Mouse (Mus musculus): ENCODE results near the gene Crb1. TPM values are rescaled to one million over a fixed set of nuclear protein-coding genes. Genes with fewer than 3 reads are reported as not detected.

Gene Crb1
- polyA plus RNA-seq, 1 experiment from 2014 or later, result 0.23 TPM

DNA sequence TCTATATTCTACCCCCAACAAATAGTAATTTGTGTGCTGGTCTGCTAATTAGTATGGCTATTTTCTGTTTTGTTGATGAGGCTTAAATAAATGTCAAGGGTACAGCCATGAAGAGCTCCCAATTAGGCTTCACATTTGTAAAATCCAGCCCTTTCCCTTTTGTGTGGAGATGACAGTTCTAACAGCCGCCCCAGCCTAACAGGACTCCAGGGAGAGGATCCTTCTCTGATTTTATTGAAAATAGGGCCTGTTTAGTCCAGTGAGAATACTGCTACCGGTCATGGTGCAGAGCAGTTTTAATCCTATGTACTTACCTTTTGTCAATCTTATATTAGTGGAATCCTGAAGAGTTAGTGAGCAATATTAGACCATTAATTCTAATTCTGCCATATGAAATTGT is 223.9 kb downstream of the Crb1 start:
- 88% methylated on average over 2 of the region's 2 CpGs for WGBS
- no peak overlapping the region for H3K4me3 ChIP-seq (replicated peaks)
- 0 out of 2 replicates have a peak, but pooled peaks cover under 1% of the 10 kb centered on the region for H3K36me3 ChIP-seq
- H3K4me1 ChIP-seq, result no peaks in the 10 kb centered on the region
- no peak overlapping the region for H3K4me2 ChIP-seq
- H3K9me3 ChIP-seq (replicated peaks), result no peaks in the 10 kb centered on the region
- H3K27me3 ChIP-seq, result no peaks in the 10 kb centered on the region
- no peak overlapping the region for H3K27ac ChIP-seq
- H3K9ac ChIP-seq, result no peak overlapping the region
- ATAC-seq (replicated peaks; ENCODE audit: low FRiP score), result no peak

Other genes with a start within 250 kb of the Crb1 start
- 9.0 and 9.7 TPM in 2 replicates for gene Zbtb41, start 45.2 kb upstream of the Crb1 start, polyA plus RNA-seq (2015; fragmentation: Nextera tagmentation; extraction: Ambion mirVana)
- 15.8 and 16.7 TPM in 2 replicates for gene Aspm, start 77.7 kb upstream of the Crb1 start, polyA plus RNA-seq (2015; fragmentation: Nextera tagmentation; extraction: Ambion mirVana)
- 0.28 and 0.60 TPM in 2 replicates for gene F13b, start 124.6 kb upstream of the Crb1 start, polyA plus RNA-seq (2015; fragmentation: Nextera tagmentation; extraction: Ambion mirVana)
- not detected in 2 replicates for gene Cfhr1, start 183.2 kb upstream of the Crb1 start, polyA plus RNA-seq (2015; fragmentation: Nextera tagmentation; extraction: Ambion mirVana)

All from kidney, embryonic 15.5 days (tissue).